ENCODE assay signal across 9 mouse cellular contexts in the genomic region with DNA sequence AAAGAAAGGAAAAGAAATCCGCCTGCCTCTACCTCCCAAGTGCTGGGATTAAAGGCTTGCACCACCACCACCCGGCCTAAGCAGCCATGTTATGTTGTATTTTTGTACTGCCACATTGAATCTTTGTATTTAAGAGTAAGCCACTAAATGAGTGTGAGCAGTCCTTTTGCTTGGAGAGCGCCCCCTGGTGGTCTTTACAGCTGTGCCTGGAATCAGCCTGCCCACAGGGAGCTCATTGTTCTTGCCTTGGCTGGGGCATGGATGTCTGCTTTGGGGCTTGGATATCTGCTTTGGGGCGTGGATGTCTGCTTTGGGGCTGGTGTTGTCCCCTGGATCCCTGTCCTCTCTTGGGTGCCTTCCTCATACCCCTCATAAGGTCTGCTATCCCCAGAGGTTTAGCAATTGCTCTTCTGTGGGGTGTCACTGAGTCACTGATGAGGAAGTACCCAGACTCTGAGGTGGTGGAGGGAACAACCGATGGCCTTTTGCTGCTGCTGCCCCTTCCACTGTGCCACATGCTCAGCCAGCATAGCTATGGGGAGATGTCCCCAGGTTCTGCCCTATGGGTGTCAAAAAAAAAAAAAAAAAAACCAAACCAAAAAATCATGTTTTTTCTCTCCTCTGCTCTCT. TPM values are rescaled to one million over a fixed set of nuclear protein-coding genes. Genes with fewer than 3 reads are reported as not detected.
A peak's percentile ranks its signal among the peaks of the same experiment; 100 is the strongest.
DNase-seq lines count a peak whose midpoint lies in the region; ATAC-seq and TF ChIP-seq lines count a peak whose summit lies in the region.
"Had no signal": no experiment of that assay in that cellular context is flagged by ENCODE, and none has a peak within 500 bp of the region (broad histone marks: within the 10 kb centered on the region; RNA-seq: fewer than 3 reads in every experiment).

No protein-coding gene starts in this region.

- H3K4me2 ChIP-seq in intestine, postnatal 0 days (replicated peaks; ENCODE audit: low read depth): no peak overlapping the region
- no peak overlapping the region for H3K4me2 ChIP-seq in intestine, embryonic 15.5 days (replicated peaks)
- H3K4me2 ChIP-seq: midbrain, embryonic 12.5 days had no signal

- WGBS in intestine, postnatal 0 days: 40% methylated on average over 5 of the region's 5 CpGs
- WGBS in intestine, embryonic 15.5 days: 46% methylated on average over 5 of the region's 5 CpGs
- 39% methylated on average over 5 of the region's 5 CpGs for WGBS in embryonic facial prominence, embryonic 10.5 days

- no peaks in the 10 kb centered on the region for H3K4me1 ChIP-seq in intestine, postnatal 0 days (replicated peaks; ENCODE audit: control insufficient read depth, insufficient read depth, low read length)
- H3K4me1 ChIP-seq in intestine, embryonic 15.5 days (replicated peaks): no peaks in the 10 kb centered on the region
- peaks cover 13% of the 10 kb centered on the region for H3K4me1 ChIP-seq in embryonic facial prominence, embryonic 10.5 days

- H3K27ac ChIP-seq in intestine, postnatal 0 days (ENCODE audit: low read depth, low read length): no peak overlapping the region
- no peak overlapping the region for H3K27ac ChIP-seq in intestine, embryonic 15.5 days
- no peak overlapping the region for H3K27ac ChIP-seq in embryonic facial prominence, embryonic 10.5 days (replicated peaks)
- H3K27ac ChIP-seq: midbrain, embryonic 12.5 days had no signal

- no peaks in the 10 kb centered on the region for H3K27me3 ChIP-seq in intestine, postnatal 0 days (replicated peaks; ENCODE audit: control insufficient read depth, insufficient read depth, low read length)
- no peaks in the 10 kb centered on the region for H3K27me3 ChIP-seq in intestine, embryonic 15.5 days (replicated peaks)
- H3K27me3 ChIP-seq in embryonic facial prominence, embryonic 10.5 days (replicated peaks; ENCODE audit: low read depth, poor library complexity, severe bottlenecking): no peaks in the 10 kb centered on the region
- H3K27me3 ChIP-seq: midbrain, embryonic 12.5 days had no signal

- no peak overlapping the region for H3K9ac ChIP-seq in intestine, postnatal 0 days (ENCODE audit: low read depth, low read length)
- no peak overlapping the region for H3K9ac ChIP-seq in intestine, embryonic 15.5 days
- H3K9ac ChIP-seq: midbrain, embryonic 12.5 days had no signal

- no peak for ATAC-seq in intestine, postnatal 0 days
- ATAC-seq in intestine, embryonic 15.5 days: no peak
- peak; percentile 67 to 72 for ATAC-seq in hematopoietic stem cell, adult 5-6 weeks (replicated peaks in 1 of 2; ENCODE audit: insufficient read depth in 1 of 2, low FRiP score in 2 of 2, low TSS enrichment in 1 of 2, low read depth in 1 of 2, poor library complexity in 2 of 2, severe bottlenecking in 2 of 2)
- ATAC-seq in neutrophil, adult 5-6 weeks (ENCODE audit: extremely low read depth, insufficient number of reproducible peaks, low FRiP score, poor library complexity, severe bottlenecking): peak; percentile 50; the same call in 1 of the 2 replicates

- peak; percentile 88 for TF ChIP-seq CTCF in intestine, postnatal 0 days (IDR thresholded peaks at IDR 0.05; ENCODE audit: low read depth)

- DNase-seq in adrenal gland, postnatal 36 days: peak; percentile 82 to 89
- DNase-seq in embryonic facial prominence, embryonic 10.5 days (ENCODE audit: low spot score): peak; percentile 85
- peak; percentile 54 to 62 for DNase-seq in left cerebral cortex, postnatal 36 days (ENCODE audit: low spot score in 2 of 2)
- DNase-seq in thymus, postnatal 0 days (ENCODE audit: low spot score): peak; percentile 81

- H3K4me3 ChIP-seq in intestine, postnatal 0 days (ENCODE audit: low read depth, low read length): no peak overlapping the region
- no peak overlapping the region for H3K4me3 ChIP-seq in intestine, embryonic 15.5 days (replicated peaks)
- H3K4me3 ChIP-seq in embryonic facial prominence, embryonic 10.5 days: no peak overlapping the region
- H3K4me3 ChIP-seq: midbrain, embryonic 12.5 days had no signal

- H3K36me3 ChIP-seq in intestine, postnatal 0 days (ENCODE audit: control insufficient read depth, insufficient read depth): peaks cover 66% of the 10 kb centered on the region
- no peaks in the 10 kb centered on the region; the same call in 1 of the 2 replicates for H3K36me3 ChIP-seq in intestine, embryonic 15.5 days
- H3K36me3 ChIP-seq in embryonic facial prominence, embryonic 10.5 days (replicated peaks): no peaks in the 10 kb centered on the region
- H3K36me3 ChIP-seq: midbrain, embryonic 12.5 days had no signal

- intact Hi-C loops in left cerebral cortex, postnatal 36 days (cut with DNase I): no loop called here

- no peaks in the 10 kb centered on the region for H3K9me3 ChIP-seq in intestine, postnatal 0 days (ENCODE audit: control insufficient read depth)
- H3K9me3 ChIP-seq in intestine, embryonic 15.5 days: no peaks in the 10 kb centered on the region
- H3K9me3 ChIP-seq in embryonic facial prominence, embryonic 10.5 days: no peaks in the 10 kb centered on the region
- H3K9me3 ChIP-seq: midbrain, embryonic 12.5 days had no signal

RNA-seq across cellular contexts. Expression of a gene that starts 41.7 kb away (rescaled TPM):
- polyA plus RNA-seq in intestine, postnatal 0 days (2015; fragmentation: Nextera tagmentation; extraction: Ambion mirVana): 58.8 and 59.8 TPM in 2 replicates
- 52.0 and 55.3 TPM in 2 replicates for polyA plus RNA-seq in intestine, embryonic 15.5 days (2015; fragmentation: Nextera tagmentation; extraction: Ambion mirVana)
- 1 to 10 TPM; 3.2 to 3.7 TPM for total RNA-seq in adrenal gland, postnatal 36 days (2021)
- polyA plus RNA-seq in embryonic facial prominence, embryonic 10.5 days (2016; fragmentation: Nextera tagmentation; extraction: Ambion mirVana): 16.9 and 18.9 TPM in 2 replicates
- total RNA-seq in hematopoietic stem cell, adult 5-6 weeks (2017): 0.38 and 2.6 TPM in 2 replicates
- total RNA-seq in left cerebral cortex, postnatal 36 days (2021): 10 to 100 TPM; 19.7 to 30.6 TPM
- total RNA-seq in neutrophil, adult 5-6 weeks (2017): 1.2 TPM in 1 of 2 replicates, not detected in the other
- polyA plus RNA-seq in thymus, postnatal 0 days (2015; fragmentation: Nextera tagmentation; extraction: Ambion mirVana): 1.4 and 1.6 TPM in 2 replicates

RNA-seq across cellular contexts. Expression of a gene that starts 57.7 kb away (rescaled TPM):
- 16.5 and 17.1 TPM in 2 replicates for polyA plus RNA-seq in intestine, postnatal 0 days (2015; fragmentation: Nextera tagmentation; extraction: Ambion mirVana)
- 18.4 and 22.7 TPM in 2 replicates for polyA plus RNA-seq in intestine, embryonic 15.5 days (2015; fragmentation: Nextera tagmentation; extraction: Ambion mirVana)
- 1 to 10 TPM; 7.0 to 9.8 TPM for total RNA-seq in adrenal gland, postnatal 36 days (2021)
- polyA plus RNA-seq in embryonic facial prominence, embryonic 10.5 days (2016; fragmentation: Nextera tagmentation; extraction: Ambion mirVana): 5.3 and 7.7 TPM in 2 replicates
- 12.0 and 44.0 TPM in 2 replicates for total RNA-seq in hematopoietic stem cell, adult 5-6 weeks (2017)
- 1 to 10 TPM; 8.2 to 9.9 TPM for total RNA-seq in left cerebral cortex, postnatal 36 days (2021)
- total RNA-seq in neutrophil, adult 5-6 weeks (2017): 19.5 and 19.6 TPM in 2 replicates
- polyA plus RNA-seq in thymus, postnatal 0 days (2015; fragmentation: Nextera tagmentation; extraction: Ambion mirVana): 12.8 and 14.1 TPM in 2 replicates

Comparison
In these comparisons a context has a peak if more than half of its experiments do, and no peak if none do; other contexts are left out.
1. ATAC-seq: peak in hematopoietic stem cell, adult 5-6 weeks (2 of 2) and neutrophil, adult 5-6 weeks (single experiment); none in intestine, postnatal 0 days (single experiment) and intestine, embryonic 15.5 days (single experiment).
2. Peak in every context shown above with its lines, with median percentiles within 50 percentile points of each other: DNase-seq.